Mouse (Mus musculus) hindbrain, embryonic 11.5 days (tissue): ENCODE measurements at regions not wholly inside any gene's neighbourhood (a gene's known extent, or its start where the extent isn't known, plus 50 kb on each side); places are given as distances from the start of the nearest gene placed in this dataset.

Experiments
- ATAC-seq: fragments of 200-750 bp; cut with Nextera tagmentation; 2 replicates; pipeline ENCODE4 v1.8.0; 2017; ENCODE audit warnings: mild to moderate bottlenecking, moderate TSS enrichment, moderate library complexity; ENCODE audit not compliant: low FRiP score
- DNase-seq: peaks from one replicate; pipeline ENCODE4 v3.0.0-alpha.2; 2015; ENCODE audit warnings: low spot score
- H3K27ac ChIP-seq: fragments of 300-500 bp; sonication (generic); 2 replicates; pipeline ENCODE4 v1.5.1; 2014; ENCODE audit warnings: mild to moderate bottlenecking, low read depth, low read length
- H3K27me3 ChIP-seq: fragments of 300-500 bp; sonication (generic); 2 replicates; pipeline ENCODE4 v1.6.1; 2014; ENCODE audit warnings: mild to moderate bottlenecking, low read length, moderate library complexity, mixed read lengths; ENCODE audit not compliant: control insufficient read depth, insufficient read depth
- H3K36me3 ChIP-seq: fragments of 300-500 bp; sonication (generic); 2 replicates; pipeline ENCODE4 v1.6.1; 2014; ENCODE audit warnings: mild to moderate bottlenecking, low read length, moderate library complexity, mixed read lengths; ENCODE audit not compliant: control insufficient read depth, insufficient read depth
- H3K4me1 ChIP-seq: fragments of 300-500 bp; sonication (generic); replicated peaks from 2 replicates; pipeline ENCODE4 v1.6.1; 2014; ENCODE audit warnings: low read length, mixed read lengths; ENCODE audit not compliant: control insufficient read depth, insufficient read depth
- H3K4me2 ChIP-seq: fragments of 300-500 bp; sonication (generic); replicated peaks from 2 replicates; pipeline ENCODE4 v1.6.1; 2014; ENCODE audit warnings: mild to moderate bottlenecking, low read depth, low read length
- H3K4me3 ChIP-seq: fragments of 300-500 bp; sonication (generic); 2 replicates; pipeline ENCODE4 v1.5.1; 2014; ENCODE audit warnings: low read depth, low read length
- H3K9ac ChIP-seq: fragments of 300-500 bp; sonication (generic); 2 replicates; pipeline ENCODE4 v1.6.1; 2014; ENCODE audit warnings: low read depth, low read length
- H3K9me3 ChIP-seq: fragments of 300-500 bp; sonication (generic); 2 replicates; pipeline ENCODE4 v1.6.1; 2016; ENCODE audit warnings: low read length; ENCODE audit not compliant: control insufficient read depth
- WGBS: fragments of 180-500 bp; shearing (Covaris S2); extraction: QIAGEN DNeasy Blood & Tissue Kit; methylation state at CpG from one replicate; pipeline ENCODE4 v1.1.7; 2014; 5-methylcytosine and 5-hydroxymethylcytosine counted together

GRCm38 (mm10) chr1:152188700-152189099, 98.8 kb upstream of the 1700025G04Rik start:
- 49% methylated on average over 6 of the region's 6 CpGs for WGBS
- Histone ChIP-seq H3K36me3 (no peaks in the 10 kb centered on the region), H3K27ac (no peak overlapping the region), H3K4me3 (no peak overlapping the region), H3K27me3 (no peaks in the 10 kb centered on the region), H3K4me1 (no peaks in the 10 kb centered on the region), H3K4me2 (no peak overlapping the region), H3K9me3 (no peaks in the 10 kb centered on the region), H3K9ac (no peak overlapping the region)
- ATAC-seq (peak; percentile 63; the same call in 1 of the 2 replicates), DNase-seq (peak; percentile 50)

GRCm38 (mm10) chr1:152184956-152185355, 95.0 kb upstream of the 1700025G04Rik start:
- Histone ChIP-seq H3K9ac (no peak overlapping the region), H3K36me3 (no peaks in the 10 kb centered on the region), H3K4me2 (no peak overlapping the region), H3K9me3 (no peaks in the 10 kb centered on the region), H3K4me1 (no peaks in the 10 kb centered on the region), H3K4me3 (no peak overlapping the region), H3K27ac (no peak overlapping the region), H3K27me3 (no peaks in the 10 kb centered on the region)
- ATAC-seq: no peak
- WGBS: 85% methylated on average over 3 of the region's 3 CpGs
- DNase-seq: no peak

- Histone ChIP-seq H3K4me3 (no peak overlapping the region), H3K9me3 (no peaks in the 10 kb centered on the region), H3K36me3 (no peaks in the 10 kb centered on the region), H3K27me3 (no peaks in the 10 kb centered on the region), H3K4me1 (no peaks in the 10 kb centered on the region; the same call in 1 of the 2 replicates), H3K4me2 (no peak overlapping the region), H3K9ac (no peak overlapping the region), H3K27ac (no peak overlapping the region)
- ATAC-seq (no peak), DNase-seq (no peak)
- 88% methylated on average over 9 of the region's 9 CpGs for WGBS
Observed at GRCm38 (mm10) chr1:152176267-152176970, 86.5 kb upstream of the 1700025G04Rik start.

- no peak overlapping the region for H3K9ac ChIP-seq
- no peaks in the 10 kb centered on the region for H3K9me3 ChIP-seq
- no peaks in the 10 kb centered on the region for H3K36me3 ChIP-seq
- no peak overlapping the region for H3K27ac ChIP-seq
- H3K4me3 ChIP-seq: no peak overlapping the region
- H3K4me2 ChIP-seq: no peak overlapping the region
- H3K4me1 ChIP-seq: no peaks in the 10 kb centered on the region; the same call in 1 of the 2 replicates
- ATAC-seq (no peak), DNase-seq (no peak)
- H3K27me3 ChIP-seq: no peaks in the 10 kb centered on the region
- 93% methylated on average over 3 of the region's 3 CpGs for WGBS
Observed at GRCm38 (mm10) chr1:152175691-152176090, 85.8 kb upstream of the 1700025G04Rik start.

- no peak overlapping the region for H3K4me2 ChIP-seq
- no peak overlapping the region for H3K4me3 ChIP-seq
- DNase-seq: no peak
- 95% methylated on average over 4 of the region's 4 CpGs for WGBS
- H3K4me1 ChIP-seq: no peaks in the 10 kb centered on the region; the same call in 1 of the 2 replicates
- no peaks in the 10 kb centered on the region for H3K36me3 ChIP-seq
- H3K9me3 ChIP-seq: no peaks in the 10 kb centered on the region
- H3K27ac ChIP-seq: no peak overlapping the region
- H3K27me3 ChIP-seq: no peaks in the 10 kb centered on the region
- H3K9ac ChIP-seq: no peak overlapping the region
- ATAC-seq: no peak
Observed at GRCm38 (mm10) chr1:152174464-152174863, 84.5 kb upstream of the 1700025G04Rik start.

- WGBS: 64% methylated on average over 16 of the region's 16 CpGs
- no peaks in the 10 kb centered on the region for H3K27me3 ChIP-seq
- H3K9me3 ChIP-seq: no peaks in the 10 kb centered on the region
- no peak overlapping the region for H3K27ac ChIP-seq
- ATAC-seq (no peak), DNase-seq (no peak)
- H3K36me3 ChIP-seq: no peaks in the 10 kb centered on the region
- H3K9ac ChIP-seq: no peak overlapping the region
- no peak overlapping the region for H3K4me3 ChIP-seq
- no peak overlapping the region for H3K4me2 ChIP-seq
- H3K4me1 ChIP-seq: no peaks in the 10 kb centered on the region; the same call in 1 of the 2 replicates
Observed at GRCm38 (mm10) chr1:152171034-152171790, 81.3 kb upstream of the 1700025G04Rik start.

GRCm38 (mm10) chr1:152170583-152170982, 80.7 kb upstream of the 1700025G04Rik start:
- Histone ChIP-seq H3K9me3 (no peaks in the 10 kb centered on the region), H3K4me3 (no peak overlapping the region), H3K4me2 (no peak overlapping the region), H3K27ac (no peak overlapping the region), H3K4me1 (no peaks in the 10 kb centered on the region; the same call in 1 of the 2 replicates), H3K27me3 (no peaks in the 10 kb centered on the region), H3K9ac (no peak overlapping the region), H3K36me3 (no peaks in the 10 kb centered on the region)
- no peak for DNase-seq
- ATAC-seq: no peak
- 94% methylated on average over 8 of the region's 8 CpGs for WGBS

- DNase-seq (peak; percentile 10), ATAC-seq (no peak)
- Histone ChIP-seq H3K27ac (no peak overlapping the region), H3K36me3 (no peaks in the 10 kb centered on the region), H3K4me3 (no peak overlapping the region), H3K9ac (no peak overlapping the region), H3K9me3 (no peaks in the 10 kb centered on the region), H3K27me3 (no peaks in the 10 kb centered on the region), H3K4me1 (peaks cover 2% of the 10 kb centered on the region; the same call in 1 of the 2 replicates), H3K4me2 (no peak overlapping the region)
- 91% methylated on average over 14 of the region's 14 CpGs for WGBS
Observed at GRCm38 (mm10) chr1:152169508-152169907, 79.6 kb upstream of the 1700025G04Rik start.
